Mouse (Mus musculus): ENCODE measurements around the gene Mfsd6l. TPM values are rescaled to one million over a fixed set of nuclear protein-coding genes. Genes with fewer than 3 reads are reported as not detected.
A peak's percentile ranks its signal among the peaks of the same experiment; 100 is the strongest.

Mfsd6l gene
- polyA plus RNA-seq, 1 experiment: not detected

DNA sequence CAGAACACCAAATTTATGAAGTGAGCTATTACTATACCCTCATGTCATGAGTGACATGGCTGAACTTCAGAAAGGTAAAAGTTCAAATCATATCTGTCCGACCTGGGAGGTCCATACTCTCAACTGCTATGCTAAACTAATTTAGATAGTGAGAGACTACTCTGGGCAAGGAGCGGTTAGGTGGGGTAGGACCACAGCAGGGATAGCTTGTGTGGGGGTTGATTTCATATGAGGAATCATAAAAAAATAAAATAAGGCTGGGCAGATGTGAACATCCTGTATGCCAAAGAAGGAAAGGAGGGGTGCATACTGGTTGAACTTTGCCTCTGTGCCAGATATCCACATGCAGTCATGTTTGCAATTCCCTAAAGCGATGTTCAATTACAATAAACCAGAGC lies 9.0 kb downstream of the Mfsd6l start:
- Histone ChIP-seq H3K27ac (ENCODE audit: insufficient read depth, low read depth, low read length) (no peak overlapping the region), H3K4me1 (ENCODE audit: control insufficient read depth, insufficient read depth, low read length) (no peaks in the 10 kb centered on the region), H3K4me3 (ENCODE audit: insufficient read depth, low read depth, low read length) (no peak overlapping the region)
- 92% methylated on average over 3 of the region's 3 CpGs for WGBS
- TF ChIP-seq CTCF (IDR thresholded peaks at IDR 0.05; ENCODE audit: insufficient read depth, low read depth, low read length) (no peak), POLR2A (IDR thresholded peaks at IDR 0.05; ENCODE audit: insufficient read depth, low read depth, low read length) (no peak)

DNA sequence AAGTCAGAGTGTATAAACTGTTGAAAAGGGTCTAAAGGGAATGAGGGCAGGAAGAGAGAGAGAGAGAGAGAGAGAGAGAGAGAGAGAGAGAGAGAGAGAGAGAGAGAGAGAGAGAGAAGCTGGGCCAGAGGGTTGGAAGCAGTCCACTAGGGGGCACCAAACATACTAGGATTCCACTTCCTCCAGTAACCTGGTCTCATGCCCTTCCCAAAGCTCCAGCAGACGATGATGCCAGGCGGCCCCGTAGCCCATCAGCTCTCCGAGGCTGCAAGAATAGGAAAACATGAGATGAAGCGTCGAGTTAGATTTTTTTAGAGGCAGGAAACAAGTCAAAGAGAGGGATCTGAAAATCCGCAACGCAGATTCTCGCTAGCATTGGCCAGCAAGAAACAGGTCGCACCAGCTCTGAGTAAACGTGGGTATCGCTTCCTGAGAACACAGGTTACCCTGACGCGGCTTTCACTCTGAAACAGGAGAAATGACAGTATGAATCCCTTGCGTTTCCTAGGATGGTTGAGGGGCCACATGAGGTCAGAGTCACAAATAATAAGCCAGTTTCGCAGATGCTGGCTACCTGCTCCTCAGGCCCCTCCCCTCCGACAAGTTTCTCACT lies 10.6 kb downstream of the Mfsd6l start:
- WGBS: 13% methylated on average over 17 of the region's 17 CpGs
- H3K27ac ChIP-seq (ENCODE audit: insufficient read depth, low read depth, low read length): no peak overlapping the region
- H3K4me1 ChIP-seq (ENCODE audit: control insufficient read depth, insufficient read depth, low read length): no peaks in the 10 kb centered on the region
- peak overlapping the region; percentile 47 for H3K4me3 ChIP-seq (ENCODE audit: insufficient read depth, low read depth, low read length)
- TF ChIP-seq CTCF (IDR thresholded peaks at IDR 0.05; ENCODE audit: insufficient read depth, low read depth, low read length) (0 out of 2 replicates have a peak, but pooled peaks have one; percentile 25), POLR2A (IDR thresholded peaks at IDR 0.05; ENCODE audit: insufficient read depth, low read depth, low read length) (no peak)

DNA sequence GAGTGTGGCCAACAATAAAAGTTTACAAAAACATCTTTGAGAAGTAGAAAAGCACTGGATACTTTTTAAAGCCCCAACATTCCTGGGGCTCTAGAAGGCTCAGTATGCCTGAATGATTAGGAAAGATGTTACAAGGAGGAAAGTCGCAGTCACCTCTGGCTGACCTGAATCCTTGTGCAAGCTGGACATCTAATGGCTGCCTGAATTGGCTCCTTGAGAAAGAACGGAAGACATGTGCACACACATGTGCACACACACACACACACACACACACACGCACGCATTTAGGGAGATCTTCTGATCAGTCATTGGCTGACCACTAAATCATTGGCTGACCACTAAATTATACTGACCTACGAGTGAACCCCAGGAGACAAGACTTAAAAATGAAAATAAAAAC lies 14.9 kb downstream of the Mfsd6l start:
- H3K27ac ChIP-seq (ENCODE audit: insufficient read depth, low read depth, low read length): no peak overlapping the region
- 91% methylated on average over 5 of the region's 5 CpGs for WGBS

DNA sequence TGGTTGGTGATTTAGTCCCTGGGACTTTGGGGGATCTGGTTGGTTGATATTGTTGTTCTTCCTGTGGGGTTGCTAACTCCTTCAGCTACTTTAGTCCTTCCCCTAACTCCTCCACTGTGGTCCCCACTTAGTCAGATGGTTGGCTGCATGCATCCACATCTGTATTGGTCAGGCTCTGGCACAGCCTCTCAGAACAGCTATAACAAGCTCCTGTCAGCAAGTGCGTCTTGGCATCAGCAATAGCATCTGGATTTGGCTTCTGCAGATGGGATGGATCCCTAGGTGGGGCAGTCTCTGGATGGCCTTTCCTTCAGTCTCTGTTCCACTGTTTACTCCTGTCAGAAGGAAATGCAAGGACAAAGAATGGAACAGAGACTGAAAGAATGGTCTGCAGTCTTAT lies 21.1 kb downstream of the Mfsd6l start:
- H3K4me1 ChIP-seq (ENCODE audit: control insufficient read depth, insufficient read depth, low read length): peaks cover 4% of the 10 kb centered on the region
- no peak overlapping the region for H3K27ac ChIP-seq (ENCODE audit: insufficient read depth, low read depth, low read length)
- H3K4me3 ChIP-seq (ENCODE audit: insufficient read depth, low read depth, low read length): no peak overlapping the region
- WGBS: 82% methylated on average over 1 of the region's 1 CpGs
- TF ChIP-seq POLR2A (IDR thresholded peaks at IDR 0.05; ENCODE audit: insufficient read depth, low read depth, low read length) (no peak), CTCF (IDR thresholded peaks at IDR 0.05; ENCODE audit: insufficient read depth, low read depth, low read length) (no peak)

More for the DNA sequence above, 14.9 kb downstream of the Mfsd6l start:
- TF ChIP-seq CTCF (IDR thresholded peaks at IDR 0.05; ENCODE audit: insufficient read depth, low read depth, low read length) (no peak), POLR2A (IDR thresholded peaks at IDR 0.05; ENCODE audit: insufficient read depth, low read depth, low read length) (no peak)
- no peak overlapping the region for H3K4me3 ChIP-seq (ENCODE audit: insufficient read depth, low read depth, low read length)
- H3K4me1 ChIP-seq (ENCODE audit: control insufficient read depth, insufficient read depth, low read length): no peaks in the 10 kb centered on the region

DNA sequence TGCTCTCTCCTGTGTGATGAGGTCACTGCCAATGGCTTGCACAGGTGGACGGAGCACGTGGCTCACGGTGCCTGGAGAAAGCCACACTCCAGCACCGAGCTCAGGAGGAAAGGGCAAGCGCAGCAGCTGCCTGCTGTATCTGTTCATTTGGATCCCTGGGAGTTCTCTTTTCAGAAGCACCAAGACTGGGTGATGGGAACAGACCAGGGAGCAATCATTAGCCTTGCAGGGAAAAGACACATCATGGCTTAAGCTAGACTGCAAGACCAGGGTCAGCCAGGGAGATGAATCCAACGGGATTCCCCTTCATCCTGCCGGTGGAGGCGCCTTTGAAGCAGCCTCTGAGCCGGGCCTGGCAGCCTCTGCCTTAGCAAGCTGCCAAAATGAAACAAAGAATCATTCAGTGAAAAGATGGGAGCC lies 23.5 kb downstream of the Mfsd6l start:
- Histone ChIP-seq H3K27ac (ENCODE audit: insufficient read depth, low read depth, low read length) (no peak overlapping the region), H3K4me1 (ENCODE audit: control insufficient read depth, insufficient read depth, low read length) (peaks cover 4% of the 10 kb centered on the region), H3K4me3 (ENCODE audit: insufficient read depth, low read depth, low read length) (no peak overlapping the region)
- WGBS: 43% methylated on average over 9 of the region's 9 CpGs
- TF ChIP-seq POLR2A (IDR thresholded peaks at IDR 0.05; ENCODE audit: insufficient read depth, low read depth, low read length) (no peak), CTCF (IDR thresholded peaks at IDR 0.05; ENCODE audit: insufficient read depth, low read depth, low read length) (no peak)

DNA sequence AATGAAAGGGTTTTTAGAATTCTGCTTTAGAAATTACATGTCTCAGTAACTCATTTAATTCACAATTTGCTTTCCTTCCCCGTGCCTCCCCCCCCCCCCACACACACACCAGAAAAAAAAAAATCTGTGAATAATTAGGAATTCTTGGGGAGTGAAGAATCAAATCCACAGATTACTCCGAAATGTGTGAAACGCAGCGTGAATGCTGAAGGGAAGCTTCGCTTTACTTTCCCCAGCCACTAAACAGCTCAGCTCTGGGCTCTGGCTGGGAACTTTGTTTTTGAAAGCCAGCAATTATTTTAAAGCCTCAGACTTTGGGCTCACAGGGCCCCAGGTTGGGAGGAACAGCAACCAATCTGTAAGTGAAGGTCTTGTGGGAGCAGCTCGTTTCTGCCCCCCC lies 24.6 kb downstream of the Mfsd6l start:
- Histone ChIP-seq H3K4me3 (ENCODE audit: insufficient read depth, low read depth, low read length) (no peak overlapping the region), H3K4me1 (ENCODE audit: control insufficient read depth, insufficient read depth, low read length) (peaks cover 4% of the 10 kb centered on the region), H3K27ac (ENCODE audit: insufficient read depth, low read depth, low read length) (no peak overlapping the region)
- 38% methylated on average over 6 of the region's 6 CpGs for WGBS
- no peak for TF ChIP-seq POLR2A (IDR thresholded peaks at IDR 0.05; ENCODE audit: insufficient read depth, low read depth, low read length)
- TF ChIP-seq CTCF (IDR thresholded peaks at IDR 0.05; ENCODE audit: insufficient read depth, low read depth, low read length): no peak

DNA sequence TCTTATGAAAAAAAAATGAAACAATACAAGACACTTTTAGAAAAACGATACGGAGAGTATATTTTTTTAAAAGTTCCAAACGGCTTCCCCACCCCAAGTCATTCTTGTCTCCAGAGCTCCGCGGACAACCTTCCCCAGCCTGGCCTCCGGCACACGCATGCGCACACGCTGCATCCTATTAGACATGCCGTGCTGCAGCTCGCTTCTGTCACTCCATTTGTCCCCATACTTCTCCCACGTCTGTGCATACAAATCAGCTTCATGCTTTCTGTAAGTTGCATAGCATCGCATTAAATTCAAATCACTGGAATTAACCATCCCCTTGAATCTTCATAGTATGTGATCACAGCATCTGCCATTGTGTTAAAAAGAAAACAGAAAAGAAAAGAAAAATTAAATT lies 27.2 kb downstream of the Mfsd6l start:
- Histone ChIP-seq H3K4me1 (ENCODE audit: control insufficient read depth, insufficient read depth, low read length) (peaks cover 4% of the 10 kb centered on the region), H3K27ac (ENCODE audit: insufficient read depth, low read depth, low read length) (no peak overlapping the region), H3K4me3 (ENCODE audit: insufficient read depth, low read depth, low read length) (no peak overlapping the region)
- no peak for TF ChIP-seq CTCF (IDR thresholded peaks at IDR 0.05; ENCODE audit: insufficient read depth, low read depth, low read length)
- TF ChIP-seq POLR2A (IDR thresholded peaks at IDR 0.05; ENCODE audit: insufficient read depth, low read depth, low read length): no peak
- 86% methylated on average over 13 of the region's 13 CpGs for WGBS

DNA sequence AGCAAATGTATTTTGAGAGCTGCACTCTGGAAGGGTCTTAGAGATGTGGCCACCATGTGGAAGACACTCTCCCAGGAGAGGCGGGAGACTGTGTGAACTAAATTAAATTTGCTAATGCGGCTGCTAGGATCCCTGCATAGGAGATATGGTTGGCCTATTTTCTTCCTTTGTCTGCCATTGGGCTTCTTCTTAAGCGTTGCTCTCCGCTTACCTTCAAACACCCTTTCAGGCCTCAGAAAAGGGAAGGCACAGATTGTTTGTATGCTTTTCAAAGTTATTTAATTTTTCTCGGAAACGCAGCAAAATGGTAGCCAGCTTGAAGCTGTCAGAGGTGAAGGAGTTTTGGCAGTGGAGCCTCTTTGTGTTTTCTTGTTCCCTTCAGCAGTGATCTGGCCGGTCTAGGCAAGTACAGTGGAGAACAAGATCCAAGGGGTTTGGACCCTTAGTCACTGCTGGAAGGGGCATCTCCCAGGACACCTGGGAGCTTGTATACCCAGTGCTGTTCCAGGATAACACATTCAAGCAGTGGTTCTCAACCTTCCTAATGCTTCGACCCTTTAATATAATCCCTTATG lies 28.0 kb downstream of the Mfsd6l start:
- Histone ChIP-seq H3K4me3 (ENCODE audit: insufficient read depth, low read depth, low read length) (no peak overlapping the region), H3K4me1 (ENCODE audit: control insufficient read depth, insufficient read depth, low read length) (peaks cover 4% of the 10 kb centered on the region), H3K27ac (ENCODE audit: insufficient read depth, low read depth, low read length) (no peak overlapping the region)
- 77% methylated on average over 8 of the region's 8 CpGs for WGBS
- TF ChIP-seq CTCF (IDR thresholded peaks at IDR 0.05; ENCODE audit: insufficient read depth, low read depth, low read length) (no peak), POLR2A (IDR thresholded peaks at IDR 0.05; ENCODE audit: insufficient read depth, low read depth, low read length) (no peak)

DNA sequence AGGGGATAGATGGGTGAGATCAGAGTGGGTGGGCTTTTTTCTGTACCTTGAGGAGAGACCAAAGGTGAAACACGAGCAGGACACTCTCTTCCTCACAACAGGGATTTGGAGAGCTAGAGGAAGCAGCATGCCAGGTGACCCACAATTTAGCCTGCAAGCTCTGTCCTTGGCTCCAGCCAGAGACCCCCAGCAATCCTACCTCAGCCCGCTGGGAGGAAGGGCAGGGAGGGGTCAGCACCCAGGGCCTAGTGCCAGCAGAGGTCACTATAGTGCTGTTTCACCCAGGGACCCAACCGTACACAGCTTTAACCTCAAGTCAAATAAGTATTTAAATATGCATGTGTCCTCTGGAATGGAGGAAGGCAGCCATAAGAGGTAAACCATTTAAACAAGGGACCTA lies 29.9 kb downstream of the Mfsd6l start:
- no peak overlapping the region for H3K4me3 ChIP-seq (ENCODE audit: insufficient read depth, low read depth, low read length)
- H3K4me1 ChIP-seq (ENCODE audit: control insufficient read depth, insufficient read depth, low read length): no peaks in the 10 kb centered on the region
- no peak for TF ChIP-seq POLR2A (IDR thresholded peaks at IDR 0.05; ENCODE audit: insufficient read depth, low read depth, low read length)
- TF ChIP-seq CTCF (IDR thresholded peaks at IDR 0.05; ENCODE audit: insufficient read depth, low read depth, low read length): 0 out of 2 replicates have a peak, but pooled peaks have one; percentile 26
- no peak overlapping the region for H3K27ac ChIP-seq (ENCODE audit: insufficient read depth, low read depth, low read length)
- 48% methylated on average over 3 of the region's 3 CpGs for WGBS
